Mouse (Mus musculus) forebrain, embryonic 11.5 days (tissue): ENCODE measurements around the gene Gm20388. TPM values are rescaled to one million over a fixed set of nuclear protein-coding genes. Genes with fewer than 3 reads are reported as not detected.
"Not testable (repeated sequence)": the region's sequence is repeated elsewhere in the genome, so short reads cannot be mapped to it uniquely, and the experiment has no call there.

Source experiments
- ATAC-seq: fragments of 200-750 bp; cut with Nextera tagmentation; replicated peaks from 2 replicates; pipeline ENCODE4 v1.8.0; 2017; ENCODE audit warnings: moderate TSS enrichment; ENCODE audit not compliant: low FRiP score
- DNase-seq: peaks from one replicate; pipeline ENCODE4 v3.0.0-alpha.2; 2017; ENCODE audit warnings: low spot score
- H3K27ac ChIP-seq: fragments of 300-500 bp; sonication (generic); 2 replicates; pipeline ENCODE4 v1.5.1; 2014; ENCODE audit warnings: low read depth, low read length
- H3K27me3 ChIP-seq: fragments of 300-500 bp; sonication (generic); 2 replicates; pipeline ENCODE4 v1.6.1; 2014; ENCODE audit warnings: mild to moderate bottlenecking, low read length, mixed read lengths; ENCODE audit not compliant: control insufficient read depth, insufficient read depth
- H3K36me3 ChIP-seq: fragments of 300-500 bp; sonication (generic); 2 replicates; pipeline ENCODE4 v1.6.1; 2014; ENCODE audit warnings: mild to moderate bottlenecking, low read length, moderate library complexity, mixed read lengths; ENCODE audit not compliant: control insufficient read depth, insufficient read depth
- H3K4me1 ChIP-seq: fragments of 300-500 bp; sonication (generic); replicated peaks from 2 replicates; pipeline ENCODE4 v1.6.1; 2014; ENCODE audit warnings: low read length, mixed read lengths; ENCODE audit not compliant: control insufficient read depth, insufficient read depth
- H3K4me2 ChIP-seq: fragments of 300-500 bp; sonication (generic); 2 replicates; pipeline ENCODE4 v1.6.1; 2014; ENCODE audit warnings: low read depth, mild to moderate bottlenecking, low read length, moderate library complexity, mixed read lengths; ENCODE audit not compliant: severe bottlenecking
- H3K4me3 ChIP-seq: fragments of 300-500 bp; sonication (generic); 2 replicates; pipeline ENCODE4 v1.5.1; 2014; ENCODE audit warnings: low read depth, low read length
- H3K9ac ChIP-seq: fragments of 300-500 bp; sonication (generic); 2 replicates; pipeline ENCODE4 v1.6.1; 2014; ENCODE audit warnings: low read length
- H3K9me3 ChIP-seq: fragments of 300-500 bp; sonication (generic); 2 replicates; pipeline ENCODE4 v1.6.1; 2016; ENCODE audit warnings: low read length, mixed read lengths; ENCODE audit not compliant: control insufficient read depth
- WGBS: fragments of 180-500 bp; shearing (Covaris S2); extraction: QIAGEN DNeasy Blood & Tissue Kit; methylation state at CpG from one replicate; pipeline ENCODE4 v1.1.7; 2014; 5-methylcytosine and 5-hydroxymethylcytosine counted together
- polyA plus RNA-seq: library from polyadenylated mRNA; unstranded; fragments of >200 nt; fragmentation: Nextera tagmentation; extraction: Ambion mirVana; gene quantifications from 2 replicates; pipeline ENCODE4 v1.2.1, GENCODE M21; 2014

Gene Gm20388
- polyA plus RNA-seq, 1 experiment from 2014 or later: not detected

- peak overlapping the region; percentile 93 for H3K4me2 ChIP-seq
- 5% methylated on average over 4 of the region's 4 CpGs for WGBS
- no peaks in the 10 kb centered on the region for H3K27me3 ChIP-seq
- no peaks in the 10 kb centered on the region for H3K9me3 ChIP-seq
- H3K36me3 ChIP-seq: no peaks in the 10 kb centered on the region
- H3K4me3 ChIP-seq: peak overlapping the region; percentile 100
- DNase-seq (no peak), ATAC-seq (no peak)
- peaks cover 19% of the 10 kb centered on the region for H3K4me1 ChIP-seq
- H3K9ac ChIP-seq: peak overlapping the region; percentile 99
- H3K27ac ChIP-seq: peak overlapping the region; percentile 88
Observed at GRCm38 (mm10) chr8:123040110-123040650, 3129.5 kb downstream of the Gm20388 start.

GRCm38 (mm10) chr8:123041008-123041773 is 3130.6 kb downstream of the Gm20388 start:
- H3K27me3 ChIP-seq: no peaks in the 10 kb centered on the region
- H3K27ac ChIP-seq: peak overlapping the region; percentile 88
- peak; percentile 82 for DNase-seq
- under 1% methylated on average over 63 of the region's 71 CpGs for WGBS
- no peak for ATAC-seq
- no peaks in the 10 kb centered on the region for H3K36me3 ChIP-seq
- H3K4me2 ChIP-seq: peak overlapping the region; percentile 93
- peaks cover 19% of the 10 kb centered on the region for H3K4me1 ChIP-seq
- H3K9ac ChIP-seq: peak overlapping the region; percentile 99
- no peaks in the 10 kb centered on the region for H3K9me3 ChIP-seq
- H3K4me3 ChIP-seq: peak overlapping the region; percentile 100

GRCm38 (mm10) chr8:123041774-123042105 is 3131.1 kb downstream of the Gm20388 start:
- Histone ChIP-seq H3K27me3 (no peaks in the 10 kb centered on the region), H3K9me3 (no peaks in the 10 kb centered on the region), H3K4me1 (peaks cover 19% of the 10 kb centered on the region), H3K9ac (peak overlapping the region; percentile 99), H3K27ac (peak overlapping the region; percentile 88), H3K36me3 (no peaks in the 10 kb centered on the region), H3K4me3 (peak overlapping the region; percentile 100), H3K4me2 (peak overlapping the region; percentile 93)
- ATAC-seq: 0 out of 2 replicates have a peak, but pooled peaks have one; percentile 0
- DNase-seq: no peak
- under 1% methylated on average over 35 of the region's 60 CpGs for WGBS

GRCm38 (mm10) chr8:123042158-123042973 is 3131.7 kb downstream of the Gm20388 start, which contains the start of gene Ankrd11:
Gene Ankrd11 (minus strand): TSS chr8:123042277.
- Histone ChIP-seq H3K36me3 (no peaks in the 10 kb centered on the region), H3K4me3 (peak within 1 kb of the TSS; percentile 100), H3K27me3 (no peaks in the 10 kb centered on the region), H3K9me3 (no peaks in the 10 kb centered on the region), H3K4me1 (peaks cover 17% of the 10 kb centered on the region), H3K27ac (peak within 1 kb of the TSS; percentile 93), H3K9ac (peak within 1 kb of the TSS; percentile 99), H3K4me2 (peak within 1 kb of the TSS; percentile 93)
- ATAC-seq (peak; percentile 97), DNase-seq (peak; percentile 100)
- WGBS: under 1% methylated on average over 89 of the region's 91 CpGs

GRCm38 (mm10) chr8:123042974-123043625 is 3132.5 kb downstream of the Gm20388 start:
- WGBS: 26% methylated on average over 22 of the region's 22 CpGs
- ATAC-seq: no peak

GRCm38 (mm10) chr8:123043941-123044340 is 3133.3 kb downstream of the Gm20388 start:
- H3K27ac ChIP-seq: no peak overlapping the region
- H3K36me3 ChIP-seq: no peaks in the 10 kb centered on the region
- peaks cover 17% of the 10 kb centered on the region for H3K4me1 ChIP-seq
- no peaks in the 10 kb centered on the region for H3K9me3 ChIP-seq
- no peak overlapping the region for H3K4me2 ChIP-seq
- ATAC-seq: no peak
- no peak overlapping the region for H3K9ac ChIP-seq
- H3K4me3 ChIP-seq: no peak overlapping the region
- DNase-seq: no peak
- WGBS: 95% methylated on average over 3 of the region's 3 CpGs
- no peaks in the 10 kb centered on the region for H3K27me3 ChIP-seq

More at GRCm38 (mm10) chr8:123042974-123043625, 3132.5 kb downstream of the Gm20388 start:
- no peak for DNase-seq
- Histone ChIP-seq H3K4me1 (peaks cover 17% of the 10 kb centered on the region), H3K9me3 (no peaks in the 10 kb centered on the region), H3K4me3 (peak overlapping the region; percentile 100), H3K4me2 (peak overlapping the region; percentile 78), H3K9ac (peak overlapping the region; percentile 85), H3K27me3 (no peaks in the 10 kb centered on the region), H3K36me3 (no peaks in the 10 kb centered on the region), H3K27ac (peak overlapping the region; percentile 93)

- WGBS: 95% methylated on average over 23 of the region's 23 CpGs
Observed at GRCm38 (mm10) chr8:123044743-123045425, 3134.2 kb downstream of the Gm20388 start.

More at GRCm38 (mm10) chr8:123044743-123045425, 3134.2 kb downstream of the Gm20388 start:
- not testable (repeated sequence) for H3K4me2 ChIP-seq, H3K36me3 ChIP-seq, DNase-seq, H3K27me3 ChIP-seq, H3K4me3 ChIP-seq, H3K9ac ChIP-seq, ATAC-seq, H3K9me3 ChIP-seq, H3K27ac ChIP-seq
- peaks cover 10% of the 10 kb centered on the region for H3K4me1 ChIP-seq
